Mouse (Mus musculus): ENCODE measurements around the gene Pim2. TPM values are rescaled to one million over a fixed set of nuclear protein-coding genes. Genes with fewer than 3 reads are reported as not detected.

Gene Pim2
- total RNA-seq (2022), result 10 to 100 TPM; 10.6 to 12.3 (median 12.2) TPM

DNA sequence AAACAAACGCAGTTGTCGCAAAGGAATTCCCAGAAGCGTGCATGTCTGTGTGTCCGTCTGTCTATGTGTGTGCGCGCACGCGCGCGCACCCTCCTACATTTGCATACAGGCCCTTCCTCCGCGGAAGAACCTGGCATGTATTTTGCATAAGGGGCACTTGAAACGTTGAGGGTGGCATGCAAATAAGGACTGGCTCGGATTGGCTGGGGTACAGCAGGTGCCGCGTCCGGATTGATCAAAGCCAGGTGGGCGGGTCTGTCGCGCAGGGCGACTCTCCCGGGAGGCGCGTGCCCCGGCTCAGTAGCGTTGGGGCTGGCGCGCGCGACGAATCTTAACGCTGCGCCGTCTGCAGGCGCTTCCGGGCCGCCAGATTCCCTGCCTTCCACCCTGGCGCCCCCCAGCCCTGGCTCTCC is at the start of gene Pim2:
Gene Pim2 (plus strand): TSS at position 256 of the 413 bp plus-strand sequence.
- peak; percentile 84 for DNase-seq

DNA sequence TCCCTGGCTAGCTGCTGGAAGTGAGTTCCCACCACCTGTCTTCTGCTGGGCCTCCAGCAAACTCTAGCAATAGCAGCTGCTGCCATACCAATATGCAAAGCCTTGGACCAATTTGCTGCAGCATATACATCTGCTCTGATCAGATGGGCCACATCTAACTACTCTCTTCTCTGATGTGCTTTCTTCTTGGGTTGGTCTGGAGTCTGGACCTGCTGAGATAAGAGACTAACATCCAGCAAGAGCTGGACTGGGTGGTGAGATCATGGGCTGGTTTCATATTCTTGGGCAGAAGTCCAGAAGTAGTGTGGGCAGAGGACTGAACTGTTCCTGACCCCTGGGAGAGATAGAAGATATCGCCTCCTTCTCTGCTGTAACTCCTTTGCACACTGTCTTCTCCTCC is 40.9 kb upstream of the Pim2 start:
- no peak for DNase-seq

GRCm38 (mm10) chrX:7840842-7841162 is 37.3 kb upstream of the Pim2 start:
- DNase-seq, result no peak

DNA sequence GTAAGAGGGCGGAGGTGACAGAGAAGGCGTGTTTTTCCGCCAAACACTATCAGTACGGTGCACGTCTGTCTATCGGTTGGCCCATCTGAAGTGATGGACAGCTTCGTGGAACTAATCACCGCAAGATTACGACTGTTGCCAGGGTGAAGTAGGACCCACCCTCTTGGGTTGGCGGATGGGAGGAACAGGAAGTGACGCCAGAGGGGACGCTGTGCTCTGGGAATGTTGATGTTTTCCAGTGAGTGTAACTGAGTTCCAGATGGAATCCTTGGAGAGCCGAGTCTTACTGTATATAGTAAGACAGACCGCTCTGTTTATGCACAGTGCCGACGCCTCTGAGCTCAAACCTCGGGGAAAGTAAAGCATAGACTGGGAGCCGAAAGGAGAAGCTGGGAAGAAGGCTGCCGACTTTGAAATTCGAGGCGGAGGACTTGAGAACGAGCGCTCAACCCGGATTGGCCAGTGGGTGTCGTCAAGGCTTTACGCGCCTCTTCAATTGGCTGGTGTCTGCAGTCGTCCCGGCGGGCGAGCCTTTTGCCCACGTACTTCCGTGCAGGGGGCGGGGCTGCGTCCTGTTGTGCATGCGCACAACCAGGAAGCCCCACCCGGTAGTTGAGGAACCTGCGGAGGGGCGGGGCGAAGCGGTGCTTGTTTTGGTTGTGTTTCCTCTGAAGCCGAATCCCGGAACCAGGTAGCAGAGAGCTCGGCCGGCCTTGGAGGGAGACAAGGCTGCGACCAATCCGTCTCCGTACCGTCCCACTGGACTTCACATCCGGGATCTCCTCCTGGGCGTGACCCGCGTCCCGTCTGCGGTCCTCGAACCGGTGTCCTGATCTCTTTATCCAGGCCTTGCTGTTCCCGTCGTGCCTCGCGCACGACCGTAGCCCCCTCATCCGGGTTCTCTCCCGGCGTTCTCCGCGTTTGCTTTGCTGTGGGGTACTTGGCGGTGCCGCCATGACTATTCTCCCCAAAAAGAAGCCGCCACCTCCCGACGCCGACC is 36.6 kb upstream of the Pim2 start, which contains the start of gene Otud5:
Gene Otud5 (plus strand): TSS at position 202 of the 1,000 bp plus-strand sequence.
- DNase-seq, result peak; percentile 97

DNA sequence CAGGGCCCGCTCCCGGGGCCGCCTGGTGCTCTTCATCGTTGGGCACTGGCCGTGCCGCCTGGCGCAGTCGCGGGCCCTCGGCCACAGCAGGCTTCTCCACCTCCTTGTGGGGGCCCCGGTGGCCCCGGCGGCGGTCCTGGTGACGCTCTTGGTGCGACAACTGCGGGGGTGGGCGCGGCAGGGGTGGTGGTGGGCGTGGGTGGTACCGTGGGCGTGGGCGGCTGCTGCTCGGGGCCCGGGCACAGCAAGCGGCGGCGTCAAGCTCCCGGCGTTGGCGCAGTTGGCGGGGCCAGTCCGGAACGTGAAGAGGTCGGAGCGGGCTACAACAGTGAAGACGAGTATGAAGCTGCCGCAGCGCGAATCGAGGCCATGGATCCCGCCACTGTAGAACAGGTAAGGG is 35.7 kb upstream of the Pim2 start:
- no peak for DNase-seq

DNA sequence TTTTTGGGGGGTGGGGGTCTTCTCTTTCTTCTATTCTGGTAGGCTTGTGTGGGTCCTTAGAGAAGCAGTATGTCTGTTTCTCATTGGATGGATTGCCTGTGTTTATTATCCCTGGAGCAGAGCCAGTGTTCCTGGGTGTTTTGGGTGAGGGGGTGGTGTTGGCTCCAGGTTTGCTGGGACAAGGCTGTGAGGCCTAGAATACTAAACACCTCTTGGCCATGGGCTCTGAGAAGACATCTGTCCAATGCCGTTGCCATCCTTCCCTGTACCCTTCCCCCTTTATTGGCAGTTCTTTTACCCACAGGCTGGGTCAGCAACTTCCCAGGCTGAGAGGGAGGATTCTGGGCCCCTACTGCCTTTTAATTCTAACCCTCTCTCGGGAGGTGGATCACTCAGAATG is 30.2 kb upstream of the Pim2 start:
- DNase-seq, result no peak

DNA sequence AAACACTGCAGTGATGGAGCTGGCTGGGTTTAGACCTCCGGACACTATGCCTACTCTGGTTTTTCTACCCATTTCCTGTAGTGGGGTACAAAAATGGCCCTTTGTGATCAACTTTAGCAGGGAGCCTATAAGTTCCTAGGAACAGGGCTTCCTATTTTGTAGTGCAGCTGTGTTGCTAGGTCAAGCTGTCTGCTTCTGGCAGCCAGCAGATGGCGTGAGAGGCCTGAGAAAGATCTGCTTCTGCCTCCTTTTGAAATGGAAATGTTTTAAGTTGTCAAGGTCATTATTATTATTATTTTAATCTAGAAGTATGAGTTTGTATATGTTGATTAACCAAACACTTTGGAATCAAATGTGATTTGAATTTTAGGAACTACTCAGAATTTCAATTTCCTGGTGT is 23.5 kb upstream of the Pim2 start:
- no peak for DNase-seq

DNA sequence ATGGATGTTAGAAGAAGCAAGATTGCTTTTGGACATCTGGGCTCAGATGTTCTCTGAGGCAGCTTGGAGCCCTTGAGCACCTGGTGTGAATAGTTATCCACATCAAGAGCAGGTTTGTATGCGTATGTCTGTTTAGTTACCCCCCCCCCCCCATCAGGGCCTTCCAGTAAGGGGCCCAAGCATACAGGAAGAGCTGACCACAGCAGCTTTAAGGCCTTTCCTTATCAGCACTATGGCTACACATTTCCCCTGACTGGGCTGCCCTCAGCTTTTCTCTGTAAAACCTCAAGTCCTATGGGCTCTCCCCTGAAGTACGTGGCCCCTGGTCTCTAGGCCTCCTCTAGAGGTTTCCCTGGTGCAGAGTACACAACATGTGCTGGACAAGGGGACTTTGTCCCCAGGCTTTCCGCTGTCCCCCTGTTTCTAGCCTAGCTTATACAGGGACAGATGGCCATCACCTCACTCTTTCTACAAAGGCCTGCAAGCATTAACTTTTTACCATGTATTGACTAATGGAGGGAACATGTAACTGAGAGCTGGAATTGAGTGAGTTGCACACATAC is 18.8 kb upstream of the Pim2 start:
- no peak for DNase-seq

- no peak for DNase-seq
Measured at GRCm38 (mm10) chrX:7863181-7863580, 14.9 kb upstream of the Pim2 start.

DNA sequence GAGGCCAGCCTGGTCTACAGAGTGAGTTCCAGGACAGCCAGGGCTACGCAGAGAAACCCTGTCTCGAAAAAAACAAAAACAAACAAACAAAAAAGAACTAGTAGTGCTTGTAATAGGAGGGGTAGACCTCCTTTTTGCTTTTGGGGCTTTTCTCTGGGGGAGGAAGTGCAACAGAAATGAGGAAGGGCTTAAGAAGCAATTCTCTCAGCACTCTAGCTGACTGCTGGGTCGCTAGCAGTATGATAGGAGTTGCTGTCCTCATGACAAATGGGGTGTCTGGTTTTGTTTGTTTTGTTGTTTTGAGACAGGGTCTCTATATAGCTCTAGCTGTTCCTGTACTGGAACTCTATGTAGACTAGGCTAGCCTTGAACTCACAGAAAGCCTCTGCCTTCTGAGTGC is 13.5 kb upstream of the Pim2 start:
- no peak for DNase-seq

DNA sequence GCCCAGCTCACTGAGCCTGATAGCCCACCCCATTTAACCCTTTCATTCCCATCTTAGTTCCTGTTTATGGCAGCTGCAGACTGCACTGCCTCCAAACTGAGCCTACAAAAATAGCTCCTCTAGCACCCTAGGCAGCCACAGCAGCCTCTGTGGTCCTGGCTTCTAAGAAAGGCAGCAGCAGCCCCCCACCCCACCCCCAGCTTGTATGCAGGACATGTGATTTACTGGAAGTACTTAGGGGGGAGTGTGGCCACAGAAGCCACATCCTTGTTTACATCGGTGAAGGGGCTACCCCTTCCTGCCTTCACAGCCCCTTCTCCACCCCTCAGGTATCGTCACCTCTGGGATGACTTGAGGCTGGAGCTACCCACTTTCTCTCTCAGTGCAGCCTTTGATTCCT is 12.7 kb upstream of the Pim2 start:
- no peak for DNase-seq

GRCm38 (mm10) chrX:7865786-7866185 is 12.3 kb upstream of the Pim2 start:
- no peak for DNase-seq

DNA sequence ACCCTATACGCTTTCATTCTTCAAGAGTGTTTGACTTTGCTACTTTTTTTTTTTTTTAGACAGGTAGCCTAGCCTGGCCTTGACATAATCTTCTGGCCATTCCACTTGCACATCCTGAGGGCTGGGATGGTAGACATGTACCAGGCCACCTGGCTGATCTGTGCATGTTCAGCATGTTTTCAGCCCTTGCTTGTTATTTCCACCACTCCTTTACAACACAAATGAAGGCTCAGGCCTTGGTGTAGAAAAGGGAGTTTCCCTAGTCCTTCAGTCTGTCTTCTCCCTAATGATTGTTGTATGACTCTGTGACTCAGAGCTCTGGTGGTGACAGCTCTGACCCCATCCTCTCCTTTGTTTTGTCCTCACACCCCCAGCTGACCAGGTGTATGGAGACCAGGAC is 10.9 kb upstream of the Pim2 start:
- DNase-seq, result no peak

- DNase-seq, result no peak
Measured at GRCm38 (mm10) chrX:7868506-7868905, 9.6 kb upstream of the Pim2 start.

DNA sequence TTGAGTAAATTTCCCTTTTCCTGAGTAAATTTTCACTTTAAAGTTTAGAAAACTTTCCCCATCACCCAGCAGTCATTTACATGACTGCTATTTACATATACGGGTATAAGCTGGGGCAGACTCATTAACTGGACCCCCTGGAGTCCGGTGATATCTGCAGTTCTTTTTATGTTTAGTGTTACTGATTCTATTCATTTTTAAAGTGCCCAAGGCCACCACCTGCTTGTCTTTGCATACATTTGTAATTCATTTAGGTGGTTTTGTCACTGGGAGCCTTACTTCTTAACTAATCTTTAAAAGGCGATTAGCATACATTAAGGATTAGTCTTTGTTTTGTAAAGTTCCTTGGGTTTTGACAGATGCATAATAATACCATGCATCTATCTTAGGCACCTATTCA is 8.2 kb upstream of the Pim2 start:
- DNase-seq, result no peak

- no peak for DNase-seq
Measured at GRCm38 (mm10) chrX:7878495-7878894, 433 bp downstream of the Pim2 start.

GRCm38 (mm10) chrX:7879819-7880218 is 1.8 kb downstream of the Pim2 start:
- peak; percentile 54 for DNase-seq

DNA sequence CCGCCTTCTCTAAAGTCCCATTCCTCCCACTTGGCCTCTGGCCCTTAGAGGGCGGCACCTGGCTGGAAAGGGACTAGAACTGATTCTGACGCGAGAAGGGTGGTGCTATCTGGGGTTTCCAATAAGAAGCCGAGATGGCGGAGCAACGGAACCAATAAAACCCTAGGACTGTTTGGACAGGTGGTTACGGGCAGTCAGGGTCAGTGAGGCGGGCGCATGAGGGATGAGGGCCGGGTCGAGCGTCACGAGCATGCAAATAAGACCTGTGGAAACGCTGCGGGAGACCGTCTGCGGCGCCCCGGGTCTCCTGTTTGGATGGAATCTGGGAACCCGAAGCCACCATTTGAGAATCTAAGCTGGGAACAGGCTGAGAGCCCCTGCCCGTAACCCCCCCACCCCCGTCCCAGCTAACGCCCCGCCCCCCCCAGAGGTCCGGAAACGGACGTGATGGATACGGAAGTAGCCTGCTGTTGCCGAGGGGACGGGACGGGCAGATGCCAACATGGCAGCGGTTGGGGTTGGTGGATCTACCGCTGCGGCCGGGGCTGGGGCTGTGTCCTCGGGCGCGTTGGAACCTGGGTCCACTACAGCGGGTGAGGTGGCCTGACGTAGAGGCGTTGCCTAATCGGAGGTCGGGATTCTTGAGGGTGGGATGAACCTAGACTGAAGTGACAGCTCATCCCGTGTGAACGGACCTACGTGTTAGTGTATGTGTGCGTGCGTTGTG is 5.9 kb downstream of the Pim2 start, which contains the start of gene Slc35a2:
Gene Slc35a2 (plus strand): TSS at position 188 of the 727 bp plus-strand sequence.
- DNase-seq, result peak; percentile 89

GRCm38 (mm10) chrX:7898211-7898610 is 20.1 kb downstream of the Pim2 start:
- no peak for DNase-seq

DNA sequence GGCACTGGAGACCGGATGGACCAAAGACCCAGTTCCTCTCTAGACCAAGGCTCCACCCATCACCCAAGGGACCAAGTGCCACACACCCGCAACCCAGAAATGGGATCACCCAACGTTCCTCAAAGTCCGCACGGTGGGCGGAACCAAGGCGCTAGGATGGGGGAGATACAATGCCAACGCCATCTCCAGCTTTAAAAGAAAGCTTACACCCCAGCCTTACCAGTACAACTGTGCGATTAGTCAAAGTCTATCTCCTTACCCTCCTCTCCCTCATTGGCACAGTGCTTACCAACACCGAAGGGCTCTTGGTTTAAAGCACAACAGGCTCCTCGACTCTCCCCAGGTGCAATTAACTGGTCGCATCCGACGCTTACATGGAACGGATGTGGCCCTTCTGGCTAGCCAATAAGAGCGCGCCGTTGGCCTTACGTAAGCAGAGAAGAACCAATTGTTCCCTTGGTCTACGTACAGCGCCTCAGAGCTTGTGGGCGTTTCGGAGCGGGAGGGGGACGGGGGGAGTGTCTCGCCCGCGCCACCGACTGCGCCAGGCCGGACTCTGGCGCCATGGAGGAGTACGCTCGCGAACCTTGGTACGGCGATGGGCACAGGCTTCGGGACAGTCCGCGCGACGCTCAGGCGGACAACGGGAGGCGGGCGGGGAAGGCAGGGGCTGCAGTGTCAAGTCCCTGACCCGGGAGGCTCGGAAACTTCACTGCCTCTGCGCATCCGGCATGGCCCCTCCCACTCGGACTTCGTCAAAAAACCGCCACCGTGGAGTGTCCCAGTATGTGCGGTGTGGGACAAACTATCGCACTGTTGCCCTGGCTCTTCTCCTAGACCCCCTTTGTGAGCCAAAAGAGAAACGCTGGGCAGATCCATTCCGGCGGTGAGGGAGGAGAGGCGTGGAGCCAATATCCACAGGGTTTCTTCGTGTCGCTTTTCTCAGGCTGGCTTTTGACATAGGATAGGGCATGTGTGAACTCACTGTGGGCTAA is 21.1 kb downstream of the Pim2 start, which contains the start of the genes Pqbp1 and Timm17b:
Gene Pqbp1 (minus strand): TSS at position 390 of the 995 bp plus-strand sequence.
Gene Timm17b (plus strand): TSS at position 478 of the 995 bp plus-strand sequence.
- DNase-seq, result peak; percentile 87

DNA sequence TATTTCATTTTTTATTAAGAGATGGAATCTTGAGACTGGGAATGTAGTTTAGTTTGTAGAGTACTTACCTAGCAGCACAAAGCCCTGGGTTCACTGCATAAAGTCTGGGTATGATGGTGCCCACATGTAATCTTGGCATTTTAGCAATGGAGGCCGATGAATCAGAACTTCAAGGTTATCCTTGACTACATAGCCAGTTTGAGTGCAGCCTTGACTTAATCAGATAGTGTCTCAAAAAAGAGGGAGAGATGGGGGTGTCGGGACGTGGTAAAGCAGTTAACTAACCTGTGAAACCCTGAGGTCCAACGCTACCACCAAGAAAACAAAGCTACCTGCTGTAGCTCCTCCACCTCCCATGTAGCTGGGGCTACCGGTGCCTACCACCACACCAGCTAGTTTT is 26.4 kb downstream of the Pim2 start:
- no peak for DNase-seq

- no peak for DNase-seq
Measured at GRCm38 (mm10) chrX:7907735-7908134, 29.7 kb downstream of the Pim2 start, which contains the start of gene Gm10491. Gene Gm10491, minus strand, starts transcription at chrX:7907835.
